Mouse (Mus musculus) left cerebral cortex, postnatal 4 days (tissue): ENCODE measurements around the gene Sash3. TPM values are rescaled to one million over a fixed set of nuclear protein-coding genes. Genes with fewer than 3 reads are reported as not detected.

ENCODE experiments used
- DNase-seq: peaks from one replicate; pipeline ENCODE4 v3.0.0-alpha.2; 2022
- intact Hi-C: fragments of 180-260 bp; cut with DNase I; formaldehyde crosslinking; loops from one replicate; pipeline ENCODE4 v1.15.1; 2025
- total RNA-seq, 2 experiments: library from RNA; stranded (reverse); gene quantifications; 2 replicates each; pipeline ENCODE4 v1.2.3; 2021

Sash3 gene
- under 1 TPM; 0.89 to 0.96 TPM for total RNA-seq

- intact Hi-C loops, result no loop called here
- no peak for DNase-seq
Measured at GRCm38 (mm10) chrX:48146262-48146661, at the start of gene Sash3. Gene Sash3 (plus strand): TSS chrX:48146436.

DNA sequence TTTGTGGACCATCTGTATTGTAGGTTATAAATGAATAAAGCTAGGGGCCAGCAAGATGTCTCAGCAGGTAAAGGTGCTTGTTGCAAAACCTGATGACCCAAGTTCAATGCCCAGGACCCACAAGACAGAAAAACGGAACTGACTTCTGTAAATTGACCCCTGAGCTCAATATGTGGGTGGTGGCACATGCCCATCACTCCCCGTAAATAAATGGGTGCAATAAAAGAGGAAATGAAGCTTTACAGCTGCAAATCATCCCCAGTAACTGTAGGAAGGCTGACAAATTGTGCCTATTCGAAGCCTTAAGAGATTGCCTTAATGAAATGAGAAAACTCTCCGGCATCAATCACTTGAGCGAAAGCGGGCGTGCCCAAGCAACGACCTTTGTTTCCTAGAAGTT is 49.7 kb upstream of the Sash3 start:
- intact Hi-C loops, result no loop called here
- no peak for DNase-seq

GRCm38 (mm10) chrX:48098470-48099129 is 47.6 kb upstream of the Sash3 start:
- intact Hi-C loops, result no loop called here
- no peak for DNase-seq

- intact Hi-C loops, result no loop called here
- no peak for DNase-seq
Measured at GRCm38 (mm10) chrX:48099871-48100270, 46.4 kb upstream of the Sash3 start.

DNA sequence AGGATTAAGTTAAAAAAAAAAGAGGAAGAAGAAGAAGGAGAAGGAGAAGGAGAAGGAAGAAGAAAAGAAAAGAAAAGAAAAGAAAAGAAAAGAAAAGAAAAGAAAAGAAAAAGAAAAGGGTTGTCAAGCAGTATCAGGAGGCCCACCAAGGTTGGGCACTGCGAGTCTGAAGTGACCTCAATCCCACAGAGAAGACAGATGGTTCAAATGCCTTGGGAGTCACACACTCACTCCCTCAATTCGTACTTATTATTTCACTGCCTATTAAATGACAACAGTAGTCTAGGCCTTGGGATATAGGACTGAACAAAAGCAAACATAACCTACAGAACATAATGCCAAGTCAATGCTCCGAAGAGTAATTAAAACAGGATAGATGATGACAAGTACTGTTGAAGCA is 43.0 kb upstream of the Sash3 start:
- no peak for DNase-seq
- intact Hi-C loops, result no loop called here

GRCm38 (mm10) chrX:48104736-48105441 is 41.3 kb upstream of the Sash3 start:
- intact Hi-C loops, result no loop called here
- peak; percentile 9 for DNase-seq

DNA sequence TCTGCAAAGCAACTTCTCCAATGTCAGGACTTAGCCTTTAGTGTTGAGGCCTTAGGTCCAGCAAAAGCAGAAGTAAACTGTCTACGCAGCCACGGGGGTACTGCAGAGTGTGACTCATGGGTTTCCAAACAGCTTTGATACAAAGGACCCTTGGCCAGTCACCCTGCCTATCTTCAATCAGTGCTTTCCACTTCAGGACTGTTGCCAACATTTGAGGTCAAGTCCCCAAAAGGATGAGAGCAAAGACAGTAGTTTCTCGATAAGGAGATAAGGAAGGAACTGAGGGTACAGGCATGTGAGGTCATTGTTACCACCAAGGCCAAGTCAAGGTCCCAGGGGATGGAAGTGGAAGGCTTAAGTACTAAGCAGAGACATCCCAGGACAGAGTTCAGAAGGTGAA is 40.0 kb upstream of the Sash3 start:
- DNase-seq, result no peak
- intact Hi-C loops, result no loop called here

GRCm38 (mm10) chrX:48108394-48109315 is 37.6 kb upstream of the Sash3 start, which contains the start of gene Xpnpep2:
Gene Xpnpep2 (plus strand): TSS chrX:48108725.
- intact Hi-C loops, result no loop called here
- DNase-seq, result no peak

- no peak for DNase-seq
- intact Hi-C loops, result no loop called here
Measured at GRCm38 (mm10) chrX:48109316-48109655, 37.0 kb upstream of the Sash3 start.

- no peak for DNase-seq
- intact Hi-C loops, result no loop called here
Measured at GRCm38 (mm10) chrX:48119294-48119693, 26.9 kb upstream of the Sash3 start.

- peak; percentile 66 for DNase-seq
- intact Hi-C loops, result no loop called here
Measured at GRCm38 (mm10) chrX:48124132-48125071, 21.8 kb upstream of the Sash3 start.

GRCm38 (mm10) chrX:48126903-48127476 is 19.2 kb upstream of the Sash3 start:
- intact Hi-C loops, result no loop called here
- no peak for DNase-seq

- intact Hi-C loops, result no loop called here
- DNase-seq, result no peak
Measured at GRCm38 (mm10) chrX:48127502-48128218, 18.6 kb upstream of the Sash3 start.

- DNase-seq, result no peak
- intact Hi-C loops, result no loop called here
Measured at GRCm38 (mm10) chrX:48129167-48129566, 17.1 kb upstream of the Sash3 start.

DNA sequence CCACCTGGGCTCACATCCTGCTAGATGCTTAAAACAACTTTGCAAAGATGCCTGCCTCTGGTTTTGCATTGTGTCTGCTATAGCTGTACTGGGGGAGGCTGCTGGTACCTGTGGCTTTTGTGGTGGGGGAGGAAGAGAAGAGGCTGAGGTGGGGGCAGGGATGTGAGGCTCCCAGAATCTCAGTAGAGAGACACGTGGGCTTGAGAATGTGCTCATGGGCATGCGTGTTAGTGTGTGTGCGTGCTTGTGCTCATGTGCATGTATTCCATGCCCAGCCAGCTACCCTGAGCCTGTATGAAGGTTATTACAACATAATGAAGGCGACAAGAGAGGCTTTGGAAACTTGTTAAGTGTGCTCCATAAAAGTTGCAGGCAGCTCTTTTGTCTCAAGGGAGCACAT is 9.3 kb upstream of the Sash3 start:
- intact Hi-C loops, result no loop called here
- no peak for DNase-seq

- intact Hi-C loops, result no loop called here
- DNase-seq, result no peak
Measured at GRCm38 (mm10) chrX:48138011-48138410, 8.2 kb upstream of the Sash3 start.

DNA sequence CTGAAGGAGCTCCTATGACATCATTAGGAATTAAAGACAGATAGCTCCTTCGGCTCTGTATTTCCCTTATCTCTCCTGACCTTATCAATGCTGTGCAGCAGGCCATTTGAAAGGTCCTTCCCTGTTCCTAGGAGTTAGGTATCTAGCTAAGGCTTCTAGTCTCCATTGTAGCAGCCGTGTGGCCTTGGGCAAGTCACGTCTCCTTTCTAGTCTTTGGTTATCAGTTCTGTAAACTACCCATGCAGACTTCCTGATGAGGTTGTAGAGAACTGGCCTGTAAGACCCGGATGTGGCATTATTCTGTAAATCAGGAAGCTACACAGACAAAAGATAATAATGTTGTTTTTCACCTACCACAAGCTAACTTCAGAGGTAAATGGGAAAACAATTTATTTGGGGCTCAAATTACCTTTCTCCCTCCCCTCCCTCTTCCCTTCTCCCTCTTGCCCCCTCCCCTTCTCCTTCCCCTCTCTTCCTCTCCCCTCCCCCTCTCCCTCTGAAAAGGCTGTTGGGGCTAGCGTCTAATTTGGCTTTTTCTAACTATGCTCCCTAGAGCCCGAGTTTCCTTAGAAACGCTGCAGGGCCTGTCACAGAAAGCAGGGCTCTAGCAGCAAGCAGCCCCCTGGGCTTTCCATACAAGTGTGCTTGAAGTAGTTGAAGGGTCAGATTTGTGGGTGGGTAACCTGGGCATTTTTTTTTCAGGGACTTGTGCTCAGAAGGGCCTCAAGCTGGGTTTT is 7.5 kb upstream of the Sash3 start:
- no peak for DNase-seq
- intact Hi-C loops, result no loop called here

GRCm38 (mm10) chrX:48139368-48140285 is 6.6 kb upstream of the Sash3 start:
- intact Hi-C loops, result no loop called here
- no peak for DNase-seq
